Mouse (Mus musculus) embryonic facial prominence, embryonic 14.5 days (tissue): ENCODE results near the gene Chd6. TPM values are rescaled to one million over a fixed set of nuclear protein-coding genes. Genes with fewer than 3 reads are reported as not detected.

Source experiments
- ATAC-seq: fragments of 200-750 bp; cut with Nextera tagmentation; 2 replicates; pipeline ENCODE4 v1.8.0; 2017; ENCODE audit warnings: low read depth, moderate number of reproducible peaks, moderate TSS enrichment
- DNase-seq: peaks from one replicate; pipeline ENCODE4 v3.0.0-alpha.2; 2015; ENCODE audit warnings: low spot score
- H3K27ac ChIP-seq: fragments of 300-500 bp; sonication (generic); replicated peaks from 2 replicates; pipeline ENCODE4 v1.5.1; 2014; ENCODE audit warnings: low read depth, mild to moderate bottlenecking, low read length, moderate library complexity
- H3K27me3 ChIP-seq: fragments of 300-500 bp; sonication (generic); replicated peaks from 2 replicates; pipeline ENCODE4 v1.6.1; 2014; ENCODE audit warnings: low read length; ENCODE audit not compliant: control insufficient read depth, insufficient read depth
- H3K36me3 ChIP-seq: fragments of 300-500 bp; sonication (generic); 2 replicates; pipeline ENCODE4 v1.6.1; 2014; ENCODE audit warnings: low read length, mixed read lengths; ENCODE audit not compliant: control insufficient read depth, insufficient read depth
- H3K4me1 ChIP-seq: fragments of 300-500 bp; sonication (generic); 2 replicates; pipeline ENCODE4 v1.6.1; 2014; ENCODE audit warnings: antibody characterized with exemption, low read length; ENCODE audit not compliant: control insufficient read depth, insufficient read depth
- H3K4me2 ChIP-seq: fragments of 300-500 bp; sonication (generic); 2 replicates; pipeline ENCODE4 v1.6.1; 2014; ENCODE audit warnings: low read depth, mild to moderate bottlenecking, low read length, moderate library complexity, mixed read lengths
- H3K4me3 ChIP-seq: fragments of 300-500 bp; sonication (generic); 2 replicates; pipeline ENCODE4 v1.5.1; 2014; ENCODE audit warnings: low read depth, mild to moderate bottlenecking, low read length
- H3K9ac ChIP-seq: fragments of 300-500 bp; sonication (generic); 2 replicates; pipeline ENCODE4 v1.6.1; 2014; ENCODE audit warnings: low read depth, mild to moderate bottlenecking, low read length, moderate library complexity, mixed read lengths
- H3K9me3 ChIP-seq: fragments of 300-500 bp; sonication (generic); 2 replicates; pipeline ENCODE4 v1.6.1; 2016; ENCODE audit warnings: low read length; ENCODE audit not compliant: control insufficient read depth
- whole genome bisulfite sequencing: fragments of 180-500 bp; shearing (Covaris S2); extraction: QIAGEN DNeasy Blood & Tissue Kit; methylation state at CpG from one replicate; pipeline ENCODE4 v1.1.7; 2014; 5-methylcytosine and 5-hydroxymethylcytosine counted together
- polyA plus RNA-seq: library from polyadenylated mRNA; unstranded; fragments of >200 nt; fragmentation: Nextera tagmentation; extraction: Ambion mirVana; gene quantifications from 2 replicates; pipeline ENCODE4 v1.2.1, GENCODE M21; 2014

Gene Chd6
- polyA plus RNA-seq, 1 experiment from 2014 or later: 24.2 TPM

- no peaks in the 10 kb centered on the region for H3K27me3 ChIP-seq
- H3K27ac ChIP-seq: peak overlapping the region; percentile 57; the same call in 1 of the 2 replicates
- ATAC-seq (peak; percentile 62; the same call in 1 of the 2 replicates), DNase-seq (peak; percentile 87)
- H3K36me3 ChIP-seq: no peaks in the 10 kb centered on the region
- H3K4me2 ChIP-seq: no peak overlapping the region
- no peaks in the 10 kb centered on the region for H3K4me1 ChIP-seq
- H3K9ac ChIP-seq: no peak overlapping the region
- H3K4me3 ChIP-seq: no peak overlapping the region
- 36% methylated on average over 10 of the region's 10 CpGs for WGBS
- no peaks in the 10 kb centered on the region for H3K9me3 ChIP-seq
Observed at GRCm38 (mm10) chr2:161128367-161129111, 19.7 kb upstream of the Chd6 start.

GRCm38 (mm10) chr2:161112011-161112410 is 3.1 kb upstream of the Chd6 start:
- Histone ChIP-seq H3K4me1 (peaks cover 9% of the 10 kb centered on the region), H3K36me3 (no peaks in the 10 kb centered on the region)
- ATAC-seq: no peak

GRCm38 (mm10) chr2:161109398-161109821 is 535 bp upstream of the Chd6 start:
- ATAC-seq (no peak; the same call in 1 of the 2 replicates), DNase-seq (peak; percentile 45)
- Histone ChIP-seq H3K27me3 (no peaks in the 10 kb centered on the region), H3K27ac (0 out of 2 replicates have a peak overlapping the region, but pooled peaks have one; percentile 45), H3K9ac (peak overlapping the region; percentile 64), H3K4me2 (peak overlapping the region; percentile 70), H3K9me3 (no peaks in the 10 kb centered on the region), H3K4me3 (peak overlapping the region; percentile 78), H3K4me1 (peaks cover 16% of the 10 kb centered on the region), H3K36me3 (no peaks in the 10 kb centered on the region)
- 0% methylated on average over 23 of the region's 26 CpGs for WGBS

More at GRCm38 (mm10) chr2:161112011-161112410, 3.1 kb upstream of the Chd6 start:
- H3K4me3 ChIP-seq: no peak overlapping the region
- H3K9ac ChIP-seq: no peak overlapping the region
- H3K27me3 ChIP-seq: no peaks in the 10 kb centered on the region
- H3K4me2 ChIP-seq: no peak overlapping the region
- no peak overlapping the region for H3K27ac ChIP-seq
- 64% methylated on average over 5 of the region's 5 CpGs for WGBS
- DNase-seq: no peak
- H3K9me3 ChIP-seq: no peaks in the 10 kb centered on the region

GRCm38 (mm10) chr2:161108085-161108927 is 569 bp downstream of the Chd6 start:
- peak; percentile 58 for ATAC-seq
- Histone ChIP-seq H3K9me3 (no peaks in the 10 kb centered on the region), H3K27ac (peak overlapping the region; percentile 99), H3K36me3 (no peaks in the 10 kb centered on the region), H3K27me3 (no peaks in the 10 kb centered on the region), H3K4me2 (peak overlapping the region; percentile 61), H3K9ac (peak overlapping the region; percentile 93), H3K4me1 (peaks cover 20% of the 10 kb centered on the region), H3K4me3 (peak overlapping the region; percentile 78)
- peak; percentile 56 for DNase-seq
- under 1% methylated on average over 36 of the region's 77 CpGs for WGBS

GRCm38 (mm10) chr2:161107236-161107635 is 1.6 kb downstream of the Chd6 start:
- ATAC-seq (no peak), DNase-seq (no peak)
- H3K4me3 ChIP-seq: peak overlapping the region; percentile 78
- H3K9me3 ChIP-seq: no peaks in the 10 kb centered on the region
- peak overlapping the region; percentile 93; the same call in 1 of the 2 replicates for H3K9ac ChIP-seq
- 0 out of 2 replicates have a peak overlapping the region, but pooled peaks have one; percentile 21 for H3K27ac ChIP-seq
- H3K27me3 ChIP-seq: no peaks in the 10 kb centered on the region
- WGBS: 81% methylated on average over 2 of the region's 2 CpGs
- H3K36me3 ChIP-seq: no peaks in the 10 kb centered on the region
- H3K4me2 ChIP-seq: peak overlapping the region; percentile 61
- H3K4me1 ChIP-seq: peaks cover 26% of the 10 kb centered on the region

- no peak overlapping the region for H3K27ac ChIP-seq
- WGBS: 66% methylated on average over 5 of the region's 5 CpGs
- DNase-seq (no peak), ATAC-seq (no peak)
- no peaks in the 10 kb centered on the region for H3K27me3 ChIP-seq
- no peak overlapping the region for H3K9ac ChIP-seq
- H3K4me2 ChIP-seq: no peak overlapping the region
- peaks cover 36% of the 10 kb centered on the region for H3K4me1 ChIP-seq
- no peaks in the 10 kb centered on the region for H3K9me3 ChIP-seq
- no peak overlapping the region for H3K4me3 ChIP-seq
- H3K36me3 ChIP-seq: no peaks in the 10 kb centered on the region
Observed at GRCm38 (mm10) chr2:161103769-161104168, 5.1 kb downstream of the Chd6 start.

- H3K27ac ChIP-seq: no peak overlapping the region
- no peaks in the 10 kb centered on the region for H3K36me3 ChIP-seq
- H3K4me1 ChIP-seq: peaks cover 28% of the 10 kb centered on the region
- no peak for ATAC-seq
- DNase-seq: peak; percentile 17
- no peaks in the 10 kb centered on the region for H3K9me3 ChIP-seq
- H3K4me3 ChIP-seq: no peak overlapping the region
- H3K9ac ChIP-seq: no peak overlapping the region
- H3K4me2 ChIP-seq: no peak overlapping the region
- H3K27me3 ChIP-seq: no peaks in the 10 kb centered on the region
- 27% methylated on average over 3 of the region's 3 CpGs for WGBS
Observed at GRCm38 (mm10) chr2:161102102-161102501, 6.8 kb downstream of the Chd6 start.

- DNase-seq (no peak), ATAC-seq (no peak)
- Histone ChIP-seq H3K4me1 (peaks cover 15% of the 10 kb centered on the region; the same call in 1 of the 2 replicates), H3K9ac (no peak overlapping the region), H3K27me3 (no peaks in the 10 kb centered on the region), H3K27ac (no peak overlapping the region), H3K36me3 (0 out of 2 replicates have a peak, but pooled peaks cover 5% of the 10 kb centered on the region), H3K4me3 (no peak overlapping the region), H3K4me2 (no peak overlapping the region), H3K9me3 (no peaks in the 10 kb centered on the region)
- WGBS: 92% methylated on average over 5 of the region's 5 CpGs
Observed at GRCm38 (mm10) chr2:161097746-161098145, 11.1 kb downstream of the Chd6 start.
